Mouse (Mus musculus): ENCODE results near the gene Ccpg1os. TPM values are rescaled to one million over a fixed set of nuclear protein-coding genes. Genes with fewer than 3 reads are reported as not detected.

Ccpg1os gene
- polyA plus RNA-seq, 1 experiment from 2014 or later = 10.7 TPM

DNA sequence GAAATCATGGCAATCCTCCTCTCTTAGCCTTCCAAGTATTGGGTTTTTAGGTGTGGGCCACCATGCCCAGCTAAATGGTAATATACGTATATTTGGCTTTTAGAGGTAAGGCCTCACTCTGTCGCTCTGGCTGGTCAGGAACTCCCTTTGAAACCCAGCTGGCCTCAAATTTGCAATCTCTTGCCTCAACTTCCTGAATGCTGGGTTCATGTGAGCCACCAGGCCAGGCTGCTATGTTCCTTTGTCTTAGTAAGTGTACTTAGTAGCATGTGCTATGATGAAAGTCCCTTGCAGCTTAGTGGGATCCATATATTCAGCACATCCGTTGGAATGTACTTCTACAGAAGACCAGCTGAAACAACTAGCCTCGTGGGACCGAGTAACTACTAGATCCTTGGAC, 10.4 kb downstream of the Ccpg1os start:
- H3K4me3 ChIP-seq = no peak overlapping the region
- WGBS = 81% methylated on average over 5 of the region's 5 CpGs

DNA sequence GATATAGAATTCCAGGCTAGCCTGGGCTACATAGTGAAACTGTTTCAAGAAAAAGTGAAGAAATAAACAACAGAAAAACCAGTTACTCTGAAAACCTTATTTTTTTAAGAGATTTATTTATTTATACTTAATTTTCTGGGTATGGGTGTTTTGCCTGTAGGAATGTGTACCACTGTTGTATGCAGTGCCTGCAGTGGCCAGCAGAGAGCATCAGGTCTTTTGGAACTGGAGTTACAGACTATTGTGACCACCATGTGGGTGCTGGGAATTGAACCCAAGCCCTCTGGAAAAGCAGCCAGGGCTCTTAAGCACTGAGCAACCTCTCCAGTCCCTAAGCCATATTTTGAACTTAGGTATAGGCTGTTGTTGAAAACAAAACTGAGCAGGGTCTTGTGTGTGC, 12.2 kb downstream of the Ccpg1os start:
- Histone ChIP-seq H3K4me2 (replicated peaks) (no peak overlapping the region), H3K27me3 (no peaks in the 10 kb centered on the region), H3K4me3 (no peak overlapping the region), H3K36me3 (no peaks in the 10 kb centered on the region), H3K27ac (no peak overlapping the region), H3K9me3 (no peaks in the 10 kb centered on the region), H3K9ac (no peak overlapping the region), H3K4me1 (no peaks in the 10 kb centered on the region)
- no peak for ATAC-seq (ENCODE audit: low FRiP score, low read depth)

More for the DNA sequence above, 10.4 kb downstream of the Ccpg1os start:
- no peak for ATAC-seq (ENCODE audit: low FRiP score, low read depth)
- Histone ChIP-seq H3K9ac (no peak overlapping the region), H3K36me3 (no peaks in the 10 kb centered on the region), H3K27ac (no peak overlapping the region), H3K4me2 (replicated peaks) (no peak overlapping the region), H3K4me1 (no peaks in the 10 kb centered on the region), H3K27me3 (no peaks in the 10 kb centered on the region), H3K9me3 (no peaks in the 10 kb centered on the region)

DNA sequence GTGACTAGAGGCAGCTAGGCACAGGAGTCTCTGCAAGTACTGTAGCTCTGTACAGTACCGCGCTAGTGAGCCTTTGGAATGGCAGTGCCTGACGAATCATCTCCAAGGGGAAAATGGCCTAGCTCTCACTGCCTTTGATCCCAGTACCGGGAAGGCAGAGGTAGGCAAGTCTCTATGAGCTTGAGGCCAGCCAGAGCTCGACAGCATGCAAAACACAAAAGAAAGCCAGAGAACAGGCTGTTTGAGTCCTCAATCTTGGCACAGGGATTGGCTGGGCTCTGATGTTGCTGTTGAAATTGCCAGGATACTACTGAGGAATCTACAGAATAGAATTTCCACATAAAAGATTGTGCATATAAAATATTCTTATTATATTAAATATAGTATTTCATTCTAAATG, 12.7 kb downstream of the Ccpg1os start:
- H3K9me3 ChIP-seq = no peaks in the 10 kb centered on the region
- H3K4me3 ChIP-seq = no peak overlapping the region
- H3K4me2 ChIP-seq (replicated peaks) = no peak overlapping the region
- no peaks in the 10 kb centered on the region for H3K27me3 ChIP-seq
- WGBS = 84% methylated on average over 5 of the region's 5 CpGs
- no peak overlapping the region for H3K27ac ChIP-seq
- H3K9ac ChIP-seq = no peak overlapping the region
- no peak for ATAC-seq (ENCODE audit: low FRiP score, low read depth)
- H3K4me1 ChIP-seq = no peaks in the 10 kb centered on the region
- no peaks in the 10 kb centered on the region for H3K36me3 ChIP-seq

DNA sequence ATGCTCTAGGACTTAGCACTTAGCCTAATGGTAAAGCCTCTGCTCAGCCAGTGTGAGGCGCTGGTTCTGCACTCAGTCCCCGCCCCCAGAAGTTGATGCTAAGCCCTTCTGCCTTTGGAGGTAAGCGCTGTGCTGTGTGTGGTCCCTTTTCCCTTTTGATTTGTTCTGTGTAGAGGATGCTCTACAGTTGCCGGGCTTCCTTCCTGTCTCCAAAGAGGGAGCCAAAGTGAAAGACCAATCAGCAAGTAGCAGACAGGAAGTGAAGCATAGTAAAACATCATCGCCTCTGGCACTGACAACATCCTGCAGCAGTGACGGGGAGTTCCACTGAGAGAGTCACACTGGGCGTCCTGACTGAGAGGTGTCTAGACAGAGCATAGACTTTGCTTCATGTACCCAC, 15.3 kb downstream of the Ccpg1os start:
- Histone ChIP-seq H3K4me1 (no peaks in the 10 kb centered on the region), H3K9ac (no peak overlapping the region), H3K9me3 (no peaks in the 10 kb centered on the region), H3K36me3 (no peaks in the 10 kb centered on the region), H3K27ac (no peak overlapping the region), H3K4me3 (no peak overlapping the region), H3K27me3 (no peaks in the 10 kb centered on the region), H3K4me2 (replicated peaks) (no peak overlapping the region)
- WGBS = 66% methylated on average over 7 of the region's 7 CpGs
- no peak for ATAC-seq (ENCODE audit: low FRiP score, low read depth)

DNA sequence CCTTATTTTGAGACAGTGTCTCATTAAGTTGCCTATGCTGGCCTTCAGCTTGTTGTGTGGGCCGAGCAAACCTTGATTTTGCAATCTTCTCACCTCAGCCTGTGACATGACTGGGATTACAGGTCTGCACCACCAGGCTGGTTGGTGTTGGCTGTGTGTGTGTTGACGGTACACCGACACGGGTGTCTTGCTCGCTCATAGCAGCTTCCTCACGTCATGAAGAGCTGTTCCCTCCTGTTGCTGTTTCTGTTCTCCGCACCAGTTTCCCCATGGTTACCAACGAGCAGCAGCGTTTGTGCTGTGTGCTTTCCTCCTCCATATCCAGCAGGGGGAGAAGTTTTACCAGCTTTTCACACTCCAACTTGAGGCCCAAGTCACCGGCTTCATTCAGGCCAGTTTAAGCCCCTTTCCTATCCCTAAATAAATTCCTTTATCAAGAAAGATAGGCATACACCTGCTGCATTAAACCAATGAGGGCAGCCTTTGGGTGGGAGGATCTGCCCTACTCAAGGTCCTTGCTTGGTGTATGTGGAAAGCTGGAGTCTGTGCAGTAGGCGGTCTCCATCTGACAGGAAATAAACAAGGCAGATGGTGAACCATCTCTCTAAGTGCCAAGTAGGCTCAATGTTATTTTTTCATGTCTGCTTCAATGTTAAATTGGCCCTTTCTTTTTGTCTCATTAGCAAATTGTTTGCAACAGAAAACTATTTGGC, 16.7 kb downstream of the Ccpg1os start:
- H3K4me1 ChIP-seq = no peaks in the 10 kb centered on the region
- no peaks in the 10 kb centered on the region for H3K36me3 ChIP-seq
- no peak overlapping the region for H3K27ac ChIP-seq
- ATAC-seq (ENCODE audit: low FRiP score, low read depth) = no peak
- no peak overlapping the region for H3K4me2 ChIP-seq (replicated peaks)
- no peak overlapping the region for H3K9ac ChIP-seq
- WGBS = 32% methylated on average over 11 of the region's 11 CpGs
- H3K4me3 ChIP-seq = no peak overlapping the region
- H3K9me3 ChIP-seq = no peaks in the 10 kb centered on the region
- H3K27me3 ChIP-seq = no peaks in the 10 kb centered on the region

DNA sequence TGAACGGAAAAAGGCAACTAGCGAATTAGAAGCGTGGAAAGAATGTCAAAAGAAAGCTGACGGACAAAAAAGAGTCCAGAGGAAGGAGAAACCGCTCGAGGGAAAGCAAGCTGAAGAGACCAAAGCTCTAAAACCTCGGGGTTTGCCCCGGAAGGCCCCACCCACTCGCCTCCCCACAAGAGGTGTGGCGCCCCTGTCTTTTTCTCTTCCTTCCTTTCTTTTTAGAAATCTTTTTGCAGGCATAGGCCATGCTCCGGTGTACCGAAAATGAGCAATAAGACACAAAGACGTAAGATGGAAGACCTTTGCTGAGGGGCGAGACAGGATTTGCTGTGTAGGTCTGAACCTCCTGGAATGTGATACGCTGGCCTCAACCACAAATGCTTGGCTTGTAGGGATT, 23.2 kb downstream of the Ccpg1os start:
- Histone ChIP-seq H3K4me1 (peaks cover 9% of the 10 kb centered on the region), H3K36me3 (no peaks in the 10 kb centered on the region), H3K9me3 (no peaks in the 10 kb centered on the region), H3K27ac (no peak overlapping the region), H3K27me3 (no peaks in the 10 kb centered on the region), H3K4me3 (no peak overlapping the region), H3K4me2 (replicated peaks) (no peak overlapping the region), H3K9ac (no peak overlapping the region)
- WGBS = 79% methylated on average over 15 of the region's 15 CpGs
- ATAC-seq (ENCODE audit: low FRiP score, low read depth) = no peak

DNA sequence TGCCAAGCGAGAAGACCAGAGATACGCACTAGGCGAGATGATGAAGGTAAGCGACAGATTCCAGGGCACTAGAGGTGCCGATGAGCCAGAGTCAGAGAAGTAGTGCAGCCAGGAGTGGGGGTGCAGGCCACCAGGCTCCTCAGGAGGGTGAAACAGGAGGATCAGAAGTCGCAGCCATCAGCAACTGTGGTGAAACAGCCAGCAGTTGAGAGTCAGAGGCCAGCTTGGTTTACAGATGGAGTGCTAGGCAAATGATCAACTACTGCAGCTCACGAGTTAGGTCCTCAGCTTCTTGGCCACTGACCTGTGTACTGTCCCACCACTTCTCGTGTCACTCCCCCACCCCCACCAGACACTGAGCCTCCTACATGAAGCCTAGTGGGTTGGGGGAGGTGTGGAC, 23.8 kb downstream of the Ccpg1os start:
- 67% methylated on average over 8 of the region's 8 CpGs for WGBS
- no peak for ATAC-seq (ENCODE audit: low FRiP score, low read depth)
- Histone ChIP-seq H3K9ac (no peak overlapping the region), H3K9me3 (no peaks in the 10 kb centered on the region), H3K36me3 (no peaks in the 10 kb centered on the region), H3K27me3 (no peaks in the 10 kb centered on the region), H3K4me3 (no peak overlapping the region), H3K27ac (no peak overlapping the region), H3K4me1 (peaks cover 9% of the 10 kb centered on the region), H3K4me2 (replicated peaks) (no peak overlapping the region)

DNA sequence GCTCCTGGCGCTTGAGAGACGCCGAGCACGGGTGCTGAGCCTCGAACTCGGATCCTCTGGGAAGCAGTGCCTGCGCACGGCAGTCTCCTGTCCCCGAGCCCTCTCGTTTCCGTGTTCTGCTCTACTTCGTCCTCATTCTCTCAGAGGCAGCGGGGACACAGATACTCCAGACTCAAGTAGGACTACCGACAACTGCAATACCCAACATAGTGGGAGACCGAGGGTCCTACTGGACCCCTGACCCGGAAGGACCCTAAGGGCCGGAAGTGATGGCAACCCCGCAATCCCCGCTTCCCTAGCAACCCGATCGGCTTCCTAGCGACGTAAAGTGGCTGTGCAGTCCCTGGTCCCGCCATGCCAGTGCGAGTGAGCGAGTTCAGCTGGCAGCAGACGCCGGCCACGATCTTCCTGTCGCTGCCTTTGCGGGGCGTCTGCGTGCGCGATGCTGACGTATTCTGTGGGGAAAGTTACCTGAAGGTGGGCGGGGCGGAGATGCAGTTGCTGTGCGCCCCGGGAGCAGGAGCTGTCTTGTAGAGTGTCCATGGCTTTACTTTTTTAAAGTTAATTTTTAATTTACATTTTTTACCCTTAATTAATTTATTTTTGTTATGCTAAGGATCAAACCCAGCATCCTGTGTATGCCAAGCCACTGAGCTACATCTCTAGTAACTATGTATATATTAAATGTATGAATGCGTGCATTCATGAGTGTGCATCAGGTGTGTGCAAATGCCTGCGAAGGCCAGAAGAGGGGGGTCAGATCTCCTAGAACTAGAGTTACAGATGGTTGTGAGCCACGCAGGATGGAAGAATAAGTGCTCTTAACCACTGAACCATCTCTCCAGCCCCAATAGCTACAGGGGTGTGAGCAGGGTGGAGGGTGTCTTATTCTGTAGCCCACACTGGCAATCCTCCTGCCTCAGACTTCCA, 26.4 kb downstream of the Ccpg1os start, which contains the start of the genes Dyx1c1 and Gm44503:
Gene Dyx1c1 (plus strand): TSS at position 265 of the 930 bp plus-strand sequence.
Gene Gm44503 (plus strand): TSS at position 332 of the 930 bp plus-strand sequence.
- 2% methylated on average over 43 of the region's 43 CpGs for WGBS
- H3K4me2 ChIP-seq (replicated peaks) = peak within 1 kb of the TSS; percentile 67
- H3K4me1 ChIP-seq = peaks cover 9% of the 10 kb centered on the region
- no peaks in the 10 kb centered on the region for H3K9me3 ChIP-seq
- no peaks in the 10 kb centered on the region for H3K27me3 ChIP-seq
- peak within 1 kb of the TSS; percentile 72 for H3K9ac ChIP-seq
- H3K36me3 ChIP-seq = no peaks in the 10 kb centered on the region
- H3K27ac ChIP-seq = no peak within 1 kb of the TSS; the same call in none of the 2 replicates
- ATAC-seq (ENCODE audit: low FRiP score, low read depth) = peak; percentile 92
- peak within 1 kb of the TSS; percentile 68 for H3K4me3 ChIP-seq

DNA sequence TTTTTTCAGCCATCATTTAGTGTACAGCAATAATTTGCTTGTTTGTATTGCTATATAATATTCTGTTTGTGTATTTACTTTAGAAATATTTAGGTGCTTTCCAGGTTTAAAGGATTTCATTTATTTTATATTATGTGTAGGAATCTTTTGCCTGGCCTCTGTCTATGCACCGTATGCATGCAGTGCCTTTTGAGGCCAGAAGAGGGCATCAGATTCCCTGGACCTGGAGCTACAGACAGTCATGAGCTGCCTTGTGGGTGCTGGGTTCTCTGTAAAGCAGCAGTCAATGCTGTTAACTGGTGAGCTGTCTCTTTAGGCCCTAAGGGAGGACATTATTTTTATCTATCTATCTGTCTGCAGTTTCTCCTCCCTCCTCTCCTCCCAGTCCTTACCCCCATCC, 29.6 kb downstream of the Ccpg1os start:
- WGBS = 23% methylated on average over 1 of the region's 1 CpGs
- peaks cover 15% of the 10 kb centered on the region for H3K4me1 ChIP-seq
- no peaks in the 10 kb centered on the region for H3K9me3 ChIP-seq
- no peak overlapping the region for H3K27ac ChIP-seq
- no peak overlapping the region for H3K4me3 ChIP-seq
- no peak for ATAC-seq (ENCODE audit: low FRiP score, low read depth)
- no peaks in the 10 kb centered on the region for H3K36me3 ChIP-seq
- H3K9ac ChIP-seq = no peak overlapping the region
- no peak overlapping the region for H3K4me2 ChIP-seq (replicated peaks)
- H3K27me3 ChIP-seq = no peaks in the 10 kb centered on the region

DNA sequence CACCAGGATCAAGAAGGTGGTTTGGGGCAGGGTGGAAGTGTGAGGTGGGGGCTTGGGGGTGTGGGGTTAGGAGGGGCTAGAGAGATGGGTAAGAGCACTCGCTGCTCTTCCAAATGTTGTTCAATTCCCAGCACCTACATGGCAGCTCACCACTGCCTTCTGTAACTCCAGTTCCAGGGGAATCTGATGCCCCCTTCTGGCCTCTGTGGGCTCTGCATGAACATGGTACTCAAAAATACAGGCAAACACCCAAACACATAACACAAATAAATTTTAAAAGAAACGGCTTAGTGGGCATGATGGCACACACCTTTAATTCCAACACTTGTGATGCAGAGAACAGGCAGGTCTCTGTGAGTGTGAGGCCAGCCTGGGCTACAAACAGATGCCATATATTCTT, 30.4 kb downstream of the Ccpg1os start:
- H3K4me3 ChIP-seq = no peak overlapping the region
- H3K9me3 ChIP-seq = no peaks in the 10 kb centered on the region
- no peak overlapping the region for H3K4me2 ChIP-seq (replicated peaks)
- no peak overlapping the region for H3K27ac ChIP-seq
- H3K9ac ChIP-seq = no peak overlapping the region
- H3K27me3 ChIP-seq = no peaks in the 10 kb centered on the region
- WGBS = 37% methylated on average over 2 of the region's 2 CpGs
- no peaks in the 10 kb centered on the region for H3K36me3 ChIP-seq
- peaks cover 15% of the 10 kb centered on the region for H3K4me1 ChIP-seq
- no peak for ATAC-seq (ENCODE audit: low FRiP score, low read depth)

DNA sequence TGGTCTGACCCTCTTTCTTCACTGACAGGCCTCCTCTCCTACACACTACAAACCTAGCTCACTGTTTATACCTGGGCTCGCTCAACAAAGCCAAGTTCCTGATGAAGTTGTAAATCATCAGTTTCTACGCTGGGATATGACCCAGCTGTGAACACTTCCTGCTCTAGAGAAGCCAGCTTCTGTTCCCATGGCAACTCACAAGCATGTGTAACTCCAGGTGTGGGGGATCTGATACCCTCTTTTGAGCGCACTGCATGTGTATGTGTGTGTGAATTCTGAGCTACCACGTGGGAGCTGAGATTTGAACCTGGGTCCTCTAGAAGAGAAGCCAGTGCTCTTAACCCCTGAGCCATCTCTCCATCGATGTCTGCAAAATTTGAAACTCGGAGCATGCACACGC, 35.6 kb downstream of the Ccpg1os start:
- H3K27me3 ChIP-seq = no peaks in the 10 kb centered on the region
- no peak for ATAC-seq (ENCODE audit: low FRiP score, low read depth)
- 55% methylated on average over 7 of the region's 7 CpGs for WGBS

DNA sequence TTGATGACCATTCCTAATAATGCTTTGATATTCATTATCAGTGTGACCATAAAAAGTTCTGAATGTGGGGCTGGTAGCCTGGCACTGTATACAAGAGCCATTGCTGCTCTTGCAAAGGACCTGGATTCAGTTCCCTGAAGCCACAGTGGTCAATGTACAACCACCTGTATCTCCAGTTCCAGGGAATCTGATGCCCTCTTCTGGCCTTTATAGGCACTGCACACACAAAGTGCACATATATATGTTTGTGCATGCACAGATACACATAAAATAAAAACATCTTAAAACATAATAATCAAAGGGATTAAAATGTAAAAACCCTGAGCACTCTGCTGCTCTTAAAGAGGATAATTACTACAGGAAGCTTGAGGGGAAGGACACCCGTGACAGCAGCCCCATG, 38.2 kb downstream of the Ccpg1os start:
- Histone ChIP-seq H3K4me1 (peaks cover 6% of the 10 kb centered on the region), H3K4me3 (no peak overlapping the region), H3K9ac (no peak overlapping the region), H3K27me3 (no peaks in the 10 kb centered on the region), H3K27ac (no peak overlapping the region), H3K36me3 (peaks cover 44% of the 10 kb centered on the region), H3K4me2 (replicated peaks) (no peak overlapping the region), H3K9me3 (peaks cover 9% of the 10 kb centered on the region; the same call in 1 of the 2 replicates)
- no peak for ATAC-seq (ENCODE audit: low FRiP score, low read depth)
- WGBS = 89% methylated on average over 1 of the region's 1 CpGs

More for the DNA sequence above, 35.6 kb downstream of the Ccpg1os start:
- peaks cover 9% of the 10 kb centered on the region; the same call in 1 of the 2 replicates for H3K9me3 ChIP-seq
- no peak overlapping the region for H3K27ac ChIP-seq
- peaks cover 6% of the 10 kb centered on the region for H3K4me1 ChIP-seq
- no peak overlapping the region for H3K4me3 ChIP-seq
- H3K4me2 ChIP-seq (replicated peaks) = no peak overlapping the region
- H3K9ac ChIP-seq = no peak overlapping the region
- H3K36me3 ChIP-seq = peaks cover 26% of the 10 kb centered on the region

Data from limb, embryonic 13.5 days (tissue).